ENCODE assay signal across 38 mouse cellular contexts in genomic region chr5:120891566-120892242, GRCm38 (mm10). TPM values are rescaled to one million over a fixed set of nuclear protein-coding genes. Genes with fewer than 3 reads are reported as not detected.
"Had no signal": no experiment of that assay in that cellular context is flagged by ENCODE, and none has a peak within 500 bp of the region (broad histone marks: within the 10 kb centered on the region; RNA-seq: fewer than 3 reads in every experiment).

No protein-coding gene starts in this region.

RNA-seq across cellular contexts. Expression of gene Oas1g, which starts 4.3 kb away (rescaled TPM):
- total RNA-seq: gastrocnemius, adult 18-20 months; gastrocnemius, adult 8-10 months; heart, adult 18-20 months; heart, postnatal 14 days; layer of hippocampus, adult 18-20 months; layer of hippocampus, postnatal 14 days; layer of hippocampus, postnatal 36 days; left cerebral cortex, adult 18-20 months; left cerebral cortex, postnatal 10 days; left cerebral cortex, postnatal 4 days had no signal
- polyA plus RNA-seq: heart, embryonic 11.5 days; limb, embryonic 11.5 days; limb, embryonic 13.5 days had no signal

RNA-seq across cellular contexts. Expression of gene Oas1a, which starts 15.6 kb away (rescaled TPM):
- total RNA-seq: gastrocnemius, adult 8-10 months; gastrocnemius, postnatal 14 days; layer of hippocampus, postnatal 36 days had no signal

RNA-seq across cellular contexts. Expression of gene Oas1d, which starts 22.6 kb away (rescaled TPM):
- total RNA-seq: gastrocnemius, adult 18-20 months; gastrocnemius, adult 8-10 months; gastrocnemius, postnatal 14 days; gastrocnemius, postnatal 36 days; heart, adult 18-20 months; heart, adult 8-10 months; heart, postnatal 14 days; heart, postnatal 36 days; hematopoietic stem cell, adult 5-6 weeks; layer of hippocampus, adult 18-20 months; layer of hippocampus, adult 8-10 months; layer of hippocampus, postnatal 14 days; layer of hippocampus, postnatal 36 days; left cerebral cortex, adult 18-20 months; left cerebral cortex, adult 8-10 months; left cerebral cortex, postnatal 10 days; left cerebral cortex, postnatal 25 days; left cerebral cortex, postnatal 4 days had no signal
- polyA plus RNA-seq: gonadal fat pad, adult 2 months; heart, embryonic 11.5 days; heart, embryonic 13.5 days; heart, embryonic 15.5 days; heart, postnatal 0 days; hindbrain, embryonic 11.5 days; hindbrain, embryonic 13.5 days; hindbrain, embryonic 15.5 days; intestine, embryonic 15.5 days; kidney, embryonic 15.5 days; kidney, postnatal 0 days; limb, embryonic 11.5 days; limb, embryonic 13.5 days; limb, embryonic 15.5 days; liver, embryonic 11.5 days; liver, embryonic 13.5 days; liver, embryonic 15.5 days had no signal

RNA-seq across cellular contexts. Expression of gene Oas1h, which starts 30.5 kb away (rescaled TPM):
- total RNA-seq: forebrain, postnatal 0 days; gastrocnemius, adult 18-20 months; gastrocnemius, adult 8-10 months; gastrocnemius, postnatal 14 days; gastrocnemius, postnatal 36 days; heart, adult 18-20 months; heart, adult 8-10 months; heart, postnatal 14 days; heart, postnatal 36 days; hematopoietic stem cell, adult 5-6 weeks; hindbrain, postnatal 0 days; layer of hippocampus, adult 18-20 months; layer of hippocampus, adult 8-10 months; layer of hippocampus, postnatal 14 days; layer of hippocampus, postnatal 36 days; left cerebral cortex, adult 18-20 months; left cerebral cortex, adult 8-10 months; left cerebral cortex, postnatal 10 days; left cerebral cortex, postnatal 25 days; left cerebral cortex, postnatal 4 days had no signal
- polyA plus RNA-seq: forebrain, postnatal 0 days; gonadal fat pad, adult 2 months; heart, embryonic 11.5 days; heart, embryonic 13.5 days; heart, embryonic 15.5 days; heart, postnatal 0 days; hindbrain, embryonic 11.5 days; hindbrain, embryonic 13.5 days; hindbrain, embryonic 15.5 days; hindbrain, postnatal 0 days; intestine, embryonic 15.5 days; intestine, postnatal 0 days; kidney, embryonic 15.5 days; limb, embryonic 11.5 days; limb, embryonic 13.5 days; limb, embryonic 15.5 days; liver, embryonic 11.5 days; liver, embryonic 13.5 days; liver, embryonic 15.5 days had no signal

RNA-seq across cellular contexts. Expression of gene Oas1f, which starts 44.5 kb away (rescaled TPM):
- total RNA-seq: forebrain, postnatal 0 days; gastrocnemius, adult 18-20 months; gastrocnemius, adult 8-10 months; gastrocnemius, postnatal 14 days; gastrocnemius, postnatal 36 days; heart, adult 18-20 months; heart, adult 8-10 months; heart, postnatal 14 days; heart, postnatal 36 days; hematopoietic stem cell, adult 5-6 weeks; hindbrain, postnatal 0 days; layer of hippocampus, adult 18-20 months; layer of hippocampus, adult 8-10 months; layer of hippocampus, postnatal 14 days; layer of hippocampus, postnatal 36 days; left cerebral cortex, adult 18-20 months; left cerebral cortex, adult 8-10 months; left cerebral cortex, postnatal 10 days; left cerebral cortex, postnatal 25 days; left cerebral cortex, postnatal 4 days had no signal
- polyA plus RNA-seq: forebrain, postnatal 0 days; gonadal fat pad, adult 2 months; heart, embryonic 11.5 days; heart, embryonic 13.5 days; heart, embryonic 15.5 days; heart, postnatal 0 days; hindbrain, embryonic 11.5 days; hindbrain, embryonic 13.5 days; hindbrain, embryonic 15.5 days; hindbrain, postnatal 0 days; intestine, embryonic 15.5 days; intestine, postnatal 0 days; kidney, embryonic 15.5 days; limb, embryonic 11.5 days; limb, embryonic 13.5 days; liver, embryonic 11.5 days; liver, embryonic 13.5 days; liver, embryonic 15.5 days had no signal
